Mouse (Mus musculus): ENCODE results near the gene Ift74. TPM values are rescaled to one million over a fixed set of nuclear protein-coding genes. Genes with fewer than 3 reads are reported as not detected.
A peak's percentile ranks its signal among the peaks of the same experiment; 100 is the strongest.
"Not testable (repeated sequence)": the region's sequence is repeated elsewhere in the genome, so short reads cannot be mapped to it uniquely, and the experiment has no call there.

The Ift74 gene
- total and polyA plus RNA-seq, 3 experiments = 0.59 to 5.3 (median 3.8) TPM

GRCm38 (mm10) chr4:94614627-94615006 lies 326 bp downstream of the Ift74 start:
- under 1% methylated on average over 18 of the region's 18 CpGs for WGBS
- Histone ChIP-seq H3K27ac (peak overlapping the region; percentile 46), H3K36me3 (ENCODE audit: control insufficient read depth, insufficient read depth, low read length) (peaks cover 2% of the 10 kb centered on the region; the same call in 1 of the 2 replicates), H3K9ac (ENCODE audit: low read depth, low read length) (peak overlapping the region; percentile 71), H3K4me1 (ENCODE audit: control insufficient read depth, insufficient read depth, low read length) (no peaks in the 10 kb centered on the region; the same call in 1 of the 2 replicates), H3K79me2 (replicated peaks; ENCODE audit: control insufficient read depth, insufficient read depth, low read length) (no peaks in the 10 kb centered on the region), H3K4me3 (peak overlapping the region; percentile 69), H3K27me3 (ENCODE audit: control insufficient read depth, insufficient read depth, low read length) (no peaks in the 10 kb centered on the region)
- DNase-seq = no peak
- intact Hi-C loops (cut with DNase I) = no loop called here
- TF ChIP-seq POLR2A (IDR thresholded peaks at IDR 0.05; ENCODE audit: insufficient read depth, low read depth, low read length) = no peak
- TF ChIP-seq EP300 (IDR thresholded peaks at IDR 0.05; ENCODE audit: insufficient read depth, low read depth, low read length) = 0 out of 2 replicates have a peak, but pooled peaks have one; percentile 3
- TF ChIP-seq CTCF (IDR thresholded peaks at IDR 0.05) = no peak

GRCm38 (mm10) chr4:94620077-94620476 lies 5.8 kb downstream of the Ift74 start:
- Histone ChIP-seq H3K4me1 (ENCODE audit: control insufficient read depth, insufficient read depth, low read length) (no peaks in the 10 kb centered on the region), H3K27ac (no peak overlapping the region), H3K36me3 (ENCODE audit: control insufficient read depth, insufficient read depth, low read length) (peaks cover under 1% of the 10 kb centered on the region; the same call in 1 of the 2 replicates), H3K4me3 (no peak overlapping the region), H3K79me2 (replicated peaks; ENCODE audit: control insufficient read depth, insufficient read depth, low read length) (no peaks in the 10 kb centered on the region), H3K9ac (ENCODE audit: low read depth, low read length) (no peak overlapping the region), H3K27me3 (ENCODE audit: control insufficient read depth, insufficient read depth, low read length) (no peaks in the 10 kb centered on the region)
- WGBS = 82% methylated on average over 2 of the region's 2 CpGs
- intact Hi-C loops (cut with DNase I) = no loop called here
- TF ChIP-seq POLR2A (IDR thresholded peaks at IDR 0.05; ENCODE audit: insufficient read depth, low read depth, low read length) = no peak
- TF ChIP-seq EP300 (IDR thresholded peaks at IDR 0.05; ENCODE audit: insufficient read depth, low read depth, low read length) = no peak
- TF ChIP-seq CTCF (IDR thresholded peaks at IDR 0.05) = no peak
- DNase-seq = no peak

- H3K27ac ChIP-seq = no peak overlapping the region
- 92% methylated on average over 2 of the region's 2 CpGs for WGBS
- no peak for TF ChIP-seq CTCF (IDR thresholded peaks at IDR 0.05)
- no peak for TF ChIP-seq POLR2A (IDR thresholded peaks at IDR 0.05; ENCODE audit: insufficient read depth, low read depth, low read length)
- no peak for TF ChIP-seq EP300 (IDR thresholded peaks at IDR 0.05; ENCODE audit: insufficient read depth, low read depth, low read length)
- H3K9ac ChIP-seq (ENCODE audit: low read depth, low read length) = no peak overlapping the region
- H3K79me2 ChIP-seq (replicated peaks; ENCODE audit: control insufficient read depth, insufficient read depth, low read length) = no peaks in the 10 kb centered on the region
- H3K4me3 ChIP-seq = no peak overlapping the region
- DNase-seq = no peak
- no peaks in the 10 kb centered on the region for H3K27me3 ChIP-seq (ENCODE audit: control insufficient read depth, insufficient read depth, low read length)
- no peaks in the 10 kb centered on the region for H3K4me1 ChIP-seq (ENCODE audit: control insufficient read depth, insufficient read depth, low read length)
- no peaks in the 10 kb centered on the region for H3K36me3 ChIP-seq (ENCODE audit: control insufficient read depth, insufficient read depth, low read length)
- intact Hi-C loops (cut with DNase I) = no loop called here
Measured at GRCm38 (mm10) chr4:94643141-94643540, 28.9 kb downstream of the Ift74 start.

GRCm38 (mm10) chr4:94649920-94650319 lies 35.6 kb downstream of the Ift74 start, which contains the start of gene Lrrc19:
TSS of gene Lrrc19 (minus strand) at chr4:94650144.
- Histone ChIP-seq H3K27ac (no peak within 1 kb of the TSS), H3K36me3 (ENCODE audit: control insufficient read depth, insufficient read depth, low read length) (no peaks in the 10 kb centered on the region), H3K9ac (ENCODE audit: low read depth, low read length) (no peak within 1 kb of the TSS), H3K27me3 (ENCODE audit: control insufficient read depth, insufficient read depth, low read length) (no peaks in the 10 kb centered on the region), H3K4me1 (ENCODE audit: control insufficient read depth, insufficient read depth, low read length) (no peaks in the 10 kb centered on the region), H3K4me3 (no peak within 1 kb of the TSS), H3K79me2 (replicated peaks; ENCODE audit: control insufficient read depth, insufficient read depth, low read length) (no peaks in the 10 kb centered on the region)
- intact Hi-C loops (cut with DNase I) = no loop called here
- 92% methylated on average over 3 of the region's 3 CpGs for WGBS
- TF ChIP-seq POLR2A (IDR thresholded peaks at IDR 0.05; ENCODE audit: insufficient read depth, low read depth, low read length) (no peak), EP300 (IDR thresholded peaks at IDR 0.05; ENCODE audit: insufficient read depth, low read depth, low read length) (no peak), CTCF (IDR thresholded peaks at IDR 0.05) (no peak)
- no peak for DNase-seq

GRCm38 (mm10) chr4:94650426-94651175 lies 36.3 kb downstream of the Ift74 start:
- H3K4me1 ChIP-seq (ENCODE audit: control insufficient read depth, insufficient read depth, low read length); H3K4me3 ChIP-seq; H3K27ac ChIP-seq; DNase-seq; H3K27me3 ChIP-seq (ENCODE audit: control insufficient read depth, insufficient read depth, low read length); H3K9ac ChIP-seq (ENCODE audit: low read depth, low read length); H3K79me2 ChIP-seq (replicated peaks; ENCODE audit: control insufficient read depth, insufficient read depth, low read length); H3K36me3 ChIP-seq (ENCODE audit: control insufficient read depth, insufficient read depth, low read length); intact Hi-C loops (cut with DNase I): not testable (repeated sequence)
- 89% methylated on average over 5 of the region's 5 CpGs for whole genome bisulfite sequencing

- Histone ChIP-seq H3K4me1 (ENCODE audit: control insufficient read depth, insufficient read depth, low read length) (no peaks in the 10 kb centered on the region), H3K4me3 (no peak overlapping the region), H3K27ac (no peak overlapping the region), H3K36me3 (ENCODE audit: control insufficient read depth, insufficient read depth, low read length) (no peaks in the 10 kb centered on the region), H3K27me3 (ENCODE audit: control insufficient read depth, insufficient read depth, low read length) (no peaks in the 10 kb centered on the region), H3K79me2 (replicated peaks; ENCODE audit: control insufficient read depth, insufficient read depth, low read length) (no peaks in the 10 kb centered on the region), H3K9ac (ENCODE audit: low read depth, low read length) (no peak overlapping the region)
- intact Hi-C loops (cut with DNase I) = loop anchor here (2.0 to 5.0 kb wide), 3 partner anchors 69 to 233 kb away; partner anchors contain the start of gene Tek
- DNase-seq = peak in 1 of 2 experiments; percentile 16
- peak; percentile 96 for TF ChIP-seq CTCF (IDR thresholded peaks at IDR 0.05)
- no peak for TF ChIP-seq POLR2A (IDR thresholded peaks at IDR 0.05; ENCODE audit: insufficient read depth, low read depth, low read length)
- 23% methylated on average over 1 of the region's 1 CpGs for WGBS
Measured at GRCm38 (mm10) chr4:94669718-94670117, 55.4 kb downstream of the Ift74 start.
